Mouse (Mus musculus): Measurements from ENCODE around the gene Zbtb24.

GRCm38 (mm10) chr10:41403893-41404612 is 46.1 kb upstream of the Zbtb24 start:
- TF ChIP-seq CTCF (IDR thresholded peaks at IDR 0.05; ENCODE audit: control insufficient read depth, insufficient read depth, low read length) (no peak), POLR2A (IDR thresholded peaks at IDR 0.05; ENCODE audit: borderline replicate concordance, control insufficient read depth, low read depth, low read length) (no peak)

All from bone marrow, adult 2 months (tissue).